Mouse (Mus musculus) embryonic fibroblast, embryonic 13.5 days (primary cell): ENCODE results near the gene Rpp40. TPM values are rescaled to one million over a fixed set of nuclear protein-coding genes. Genes with fewer than 3 reads are reported as not detected.

ENCODE experiments used
- H3K27ac ChIP-seq: 2 replicates; pipeline ENCODE4 v1.5.1; 2012; ENCODE audit warnings: low read length, control low read depth, inconsistent platforms; ENCODE audit not compliant: insufficient read depth
- H3K4me1 ChIP-seq: 2 replicates; pipeline ENCODE4 v1.6.1; 2011; ENCODE audit warnings: low read length; ENCODE audit not compliant: control insufficient read depth, insufficient read depth
- H3K4me3 ChIP-seq: 2 replicates; pipeline ENCODE4 v1.5.1; 2011; ENCODE audit warnings: mild to moderate bottlenecking, control low read depth, low read length; ENCODE audit not compliant: insufficient read depth
- CTCF ChIP-seq: IDR thresholded peaks from 2 replicates; pipeline ENCODE4 v1.5.1; 2011; ENCODE audit warnings: mild to moderate bottlenecking, control low read depth, low read length, moderate library complexity, borderline replicate concordance; ENCODE audit not compliant: insufficient read depth
- POLR2A ChIP-seq: IDR thresholded peaks from 2 replicates; pipeline ENCODE4 v1.6.1; 2011; ENCODE audit warnings: low read depth, mild to moderate bottlenecking, control low read depth, low read length, moderate library complexity
- polyA plus RNA-seq: library from polyadenylated mRNA; stranded (reverse); fragments of >200 nt; gene quantifications from 2 replicates; pipeline ENCODE4 v1.2.4, GENCODE M21; 2011; ENCODE audit warnings: low read depth; ENCODE audit not compliant: missing spikeins, insufficient read length

The Rpp40 gene
- polyA plus RNA-seq, 1 experiment, result 8.9 TPM

DNA sequence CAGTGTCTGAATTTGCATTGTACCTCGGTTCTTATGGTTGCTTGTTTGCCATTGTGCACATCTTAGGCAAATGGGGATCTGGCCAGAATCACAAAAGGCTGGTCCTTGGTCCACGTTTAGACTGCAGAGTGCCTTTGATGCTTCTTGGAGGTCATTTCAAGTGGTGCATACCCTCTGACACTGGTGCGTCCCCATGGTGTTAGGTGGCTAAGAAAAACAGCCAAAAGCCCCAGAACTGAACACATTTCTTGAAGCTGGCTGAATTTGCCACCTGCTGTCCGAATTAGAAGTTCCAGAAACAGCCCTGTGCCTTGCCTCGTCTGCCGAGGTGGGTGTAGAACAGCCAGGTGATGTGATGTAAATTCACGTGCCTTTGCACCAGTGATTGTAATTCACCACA is 48.7 kb downstream of the Rpp40 start:
- Histone ChIP-seq H3K27ac (no peak overlapping the region), H3K4me3 (no peak overlapping the region), H3K4me1 (no peaks in the 10 kb centered on the region; the same call in 1 of the 2 replicates)
- TF ChIP-seq CTCF (no peak), POLR2A (no peak)

DNA sequence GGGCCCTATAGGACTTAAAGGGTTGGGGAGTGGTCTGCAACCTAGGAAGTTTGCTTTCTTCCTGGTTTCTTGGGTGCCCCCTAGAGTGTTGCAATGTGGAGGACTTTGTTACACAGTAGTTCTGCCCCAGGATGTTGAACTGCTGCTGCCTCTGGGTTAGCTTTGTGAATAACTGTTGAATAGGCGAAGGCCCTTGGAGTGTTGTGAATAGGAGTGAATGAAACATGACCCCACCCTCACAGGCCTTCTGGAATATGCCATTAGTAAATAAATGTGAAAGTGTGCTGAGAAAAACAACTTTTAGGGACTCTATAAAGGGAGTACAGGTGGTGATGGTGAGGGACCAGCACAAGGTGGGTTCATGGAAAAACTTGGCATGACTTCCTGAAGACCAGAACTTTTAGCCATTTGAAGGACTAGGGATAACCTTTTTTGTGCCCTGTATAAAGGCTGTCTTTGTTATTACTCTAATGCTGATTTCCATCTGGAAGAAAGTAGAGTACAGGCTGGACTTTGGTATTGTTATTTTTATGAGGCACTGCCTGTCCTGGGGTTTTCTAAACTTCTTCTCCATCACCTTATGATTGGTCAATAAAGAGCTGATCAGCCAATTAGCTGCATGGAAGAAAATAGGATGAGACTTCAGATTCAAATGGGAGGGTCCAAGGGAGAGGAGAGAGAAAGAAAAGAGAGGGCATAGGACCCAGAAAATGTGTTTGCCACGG is 53.1 kb downstream of the Rpp40 start:
- no peaks in the 10 kb centered on the region for H3K4me1 ChIP-seq
- no peak overlapping the region for H3K4me3 ChIP-seq
- TF ChIP-seq POLR2A, result no peak
- no peak for TF ChIP-seq CTCF
- H3K27ac ChIP-seq, result no peak overlapping the region

DNA sequence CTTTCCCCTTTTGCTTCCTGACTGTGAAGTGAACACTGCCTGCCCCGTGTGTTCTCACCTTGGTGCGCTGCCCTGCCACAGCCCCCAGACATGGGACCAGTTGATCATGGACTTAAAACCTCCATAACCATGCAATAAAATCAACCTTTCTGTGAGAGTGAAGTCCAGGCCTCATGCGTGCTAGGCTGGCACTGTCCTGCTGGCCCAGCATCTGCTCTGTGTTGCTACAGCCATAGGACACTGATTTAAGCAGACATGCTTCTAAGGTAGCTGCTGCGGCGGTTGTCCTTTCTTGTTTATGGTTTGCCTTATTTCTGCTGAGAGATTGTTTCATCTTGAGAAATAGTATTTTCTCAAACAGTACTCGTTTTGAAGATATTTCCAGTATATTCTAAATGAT is 54.6 kb downstream of the Rpp40 start:
- no peak overlapping the region for H3K27ac ChIP-seq
- H3K4me3 ChIP-seq, result no peak overlapping the region
- H3K4me1 ChIP-seq, result no peaks in the 10 kb centered on the region
- TF ChIP-seq CTCF, result no peak
- TF ChIP-seq POLR2A, result no peak

DNA sequence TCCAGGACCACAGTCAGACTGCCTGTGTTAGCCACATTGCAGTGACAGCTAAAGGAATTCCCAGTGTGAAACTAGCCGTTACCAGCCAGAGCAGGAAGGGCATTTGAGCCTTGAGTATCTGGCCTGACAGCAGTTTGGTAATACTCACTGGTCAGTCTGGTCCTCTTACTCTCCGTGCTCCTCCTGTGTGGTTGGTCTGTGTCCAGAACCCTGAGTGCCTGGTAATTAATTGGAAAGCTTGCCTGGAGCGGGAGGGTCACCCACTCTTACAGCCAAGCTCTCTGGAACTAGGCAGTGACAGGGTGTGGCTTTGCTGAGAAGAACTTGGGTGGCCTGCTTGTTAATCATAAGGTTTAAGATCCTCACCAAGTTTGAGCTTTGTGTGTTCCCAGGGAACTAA is 57.5 kb downstream of the Rpp40 start:
- H3K4me1 ChIP-seq, result no peaks in the 10 kb centered on the region
- TF ChIP-seq CTCF (no peak), POLR2A (no peak)
- no peak overlapping the region for H3K27ac ChIP-seq
- no peak overlapping the region for H3K4me3 ChIP-seq

GRCm38 (mm10) chr13:35845306-35845705 is 60.9 kb downstream of the Rpp40 start:
- no peak overlapping the region for H3K27ac ChIP-seq
- no peaks in the 10 kb centered on the region for H3K4me1 ChIP-seq
- no peak for TF ChIP-seq CTCF
- TF ChIP-seq POLR2A, result no peak
- H3K4me3 ChIP-seq, result no peak overlapping the region

Other genes starting within 250 kb of the Rpp40 start
- 18.9 and 23.5 TPM in 2 replicates for gene Cdyl, start 246.5 kb downstream of the Rpp40 start, polyA plus RNA-seq
- not detected in 2 replicates for gene Ppp1r3g, start 52.5 kb upstream of the Rpp40 start, polyA plus RNA-seq
- 14.0 and 16.0 TPM in 2 replicates for gene Fars2, start 211.1 kb upstream of the Rpp40 start, polyA plus RNA-seq
- gene Lyrm4, start 211.2 kb upstream of the Rpp40 start, polyA plus RNA-seq, result 7.0 and 8.2 TPM in 2 replicates